Mouse (Mus musculus) gastrocnemius, postnatal 14 days (tissue): Measurements from ENCODE around the gene Fam178b. TPM values are rescaled to one million over a fixed set of nuclear protein-coding genes. Genes with fewer than 3 reads are reported as not detected.
"Not testable (repeated sequence)": the region's sequence is repeated elsewhere in the genome, so short reads cannot be mapped to it uniquely, and the experiment has no call there.

Experiments used
- DNase-seq: peaks from one replicate; pipeline ENCODE4 v3.0.0; 2021; ENCODE audit warnings: mixed read lengths
- intact Hi-C: fragments of 180-260 bp; cut with DNase I; formaldehyde crosslinking; loops from one replicate; pipeline ENCODE4 v1.15.1; 2025; ENCODE audit warnings: low total_unique reads
- total RNA-seq, 2 experiments: library from RNA; stranded (reverse); gene quantifications; 2 replicates each; pipeline ENCODE4 v1.2.3; 2021

Gene Fam178b
- total RNA-seq, 2 experiments from 2014 or later, result 0.91 to 4.2 TPM

GRCm38 (mm10) chr1:36680893-36681292, 2.1 kb downstream of the Fam178b start:
- intact Hi-C loops, result loop anchor here (5.0 kb wide), 2 partner anchors 39 to 134 kb away; partner anchors contain the start of gene Ankrd39
- DNase-seq, result no peak

- intact Hi-C loops, result no loop called here
- DNase-seq, result no peak
These were observed 8.0 kb downstream of the Fam178b start for GRCm38 (mm10) chr1:36674936-36675335.

- DNase-seq, result no peak
- intact Hi-C loops, result no loop called here
These were observed 10.2 kb downstream of the Fam178b start for GRCm38 (mm10) chr1:36672648-36673350.

DNA sequence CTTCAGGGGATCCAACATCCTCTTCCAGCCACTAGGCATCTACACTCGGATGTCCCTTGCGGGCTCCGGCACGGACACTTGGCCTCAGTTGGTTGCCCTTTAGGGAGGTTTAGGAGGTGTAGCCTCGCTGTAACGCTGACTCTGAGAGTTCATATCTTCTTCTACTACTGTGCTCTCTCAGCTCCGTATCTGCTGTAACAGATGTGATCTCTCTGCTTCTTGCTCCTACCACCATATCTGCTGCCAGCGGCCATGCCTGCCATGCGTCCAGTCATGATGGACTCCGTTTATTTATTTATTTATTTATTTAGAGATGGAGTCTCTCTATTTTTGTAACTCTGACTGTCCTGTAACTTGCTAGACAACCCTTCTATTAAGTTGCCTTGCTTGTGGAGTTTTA, 11.7 kb downstream of the Fam178b start:
- no peak for DNase-seq
- intact Hi-C loops, result no loop called here

GRCm38 (mm10) chr1:36670256-36670655, 12.7 kb downstream of the Fam178b start:
- DNase-seq, result no peak
- intact Hi-C loops, result no loop called here

DNA sequence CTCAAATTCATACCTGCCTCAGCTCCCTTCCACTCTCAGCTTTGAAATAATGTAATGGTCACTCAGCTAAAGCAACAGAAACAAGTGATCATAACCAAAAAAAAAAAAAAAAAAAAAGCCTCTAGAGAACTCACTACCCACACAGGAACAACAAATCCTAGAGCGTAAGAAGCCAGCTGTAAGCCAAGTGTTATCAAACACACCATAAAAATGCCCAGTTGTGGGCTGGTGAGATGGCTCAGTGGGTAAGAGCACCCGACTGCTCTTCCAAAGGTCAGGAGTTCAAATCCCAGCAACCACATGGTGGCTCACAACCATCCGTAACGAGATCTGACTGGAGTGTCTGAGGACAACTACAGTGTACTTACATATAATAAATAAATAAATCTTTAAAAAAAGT, 15.0 kb downstream of the Fam178b start:
- DNase-seq, intact Hi-C loops: not testable (repeated sequence)

GRCm38 (mm10) chr1:36665934-36666333, 17.0 kb downstream of the Fam178b start:
- intact Hi-C loops, result no loop called here
- no peak for DNase-seq

DNA sequence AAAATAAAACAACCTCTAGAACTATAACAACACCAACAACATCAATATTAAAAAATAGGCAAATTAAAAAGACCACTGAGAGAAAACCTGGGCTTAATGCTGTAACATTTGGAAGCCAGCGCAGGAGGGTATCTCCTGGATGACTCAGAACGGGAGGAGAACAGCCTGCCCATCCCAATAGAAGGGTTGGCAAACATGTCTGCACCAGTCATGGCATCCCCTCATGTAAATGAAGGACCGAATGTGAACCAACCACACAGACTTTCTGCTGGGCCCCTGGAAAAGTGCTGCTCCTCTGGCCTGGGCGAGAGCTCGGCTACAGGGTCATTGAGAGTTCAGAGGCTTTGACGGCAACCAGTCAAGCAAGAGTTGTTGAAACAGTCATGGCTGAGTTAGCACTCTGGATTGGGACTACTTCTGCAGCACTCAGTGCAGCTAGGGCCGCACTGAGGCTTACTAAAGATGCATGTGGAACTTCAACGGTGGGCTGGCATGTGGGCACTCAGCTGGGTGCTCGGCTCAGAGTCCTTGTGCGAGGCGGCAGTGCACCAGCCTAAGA, 17.7 kb downstream of the Fam178b start:
- DNase-seq, result no peak
- intact Hi-C loops, result no loop called here

GRCm38 (mm10) chr1:36664457-36664856, 18.5 kb downstream of the Fam178b start:
- no peak for DNase-seq
- intact Hi-C loops, result no loop called here

- intact Hi-C loops, result no loop called here
- no peak for DNase-seq
These were observed 24.2 kb downstream of the Fam178b start for GRCm38 (mm10) chr1:36658621-36659399.

- intact Hi-C loops, result no loop called here
These were observed 25.1 kb downstream of the Fam178b start for GRCm38 (mm10) chr1:36657658-36658415.

DNA sequence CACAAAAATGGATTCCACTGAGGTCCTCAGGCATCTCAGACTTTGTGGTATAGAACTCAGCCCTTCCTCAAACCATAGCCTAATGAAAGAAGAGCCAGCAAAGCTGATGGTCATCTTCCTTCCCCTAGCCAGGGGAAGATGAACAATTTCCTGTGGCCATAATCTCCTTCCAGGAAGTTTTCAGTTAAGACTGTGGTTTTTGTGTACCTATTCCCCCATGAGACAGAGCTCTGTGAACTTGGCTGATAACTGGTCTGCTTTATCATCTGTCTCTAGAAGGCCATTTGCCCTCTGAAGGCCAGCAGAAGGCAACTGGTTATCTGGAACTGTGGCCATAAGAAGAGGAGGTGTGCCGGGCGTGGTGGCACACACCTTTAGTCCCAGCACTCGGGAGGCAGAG, 26.8 kb downstream of the Fam178b start:
- intact Hi-C loops, result no loop called here
- no peak for DNase-seq

More at GRCm38 (mm10) chr1:36657658-36658415, 25.1 kb downstream of the Fam178b start:
- DNase-seq, result no peak

GRCm38 (mm10) chr1:36655039-36655438, 27.9 kb downstream of the Fam178b start:
- intact Hi-C loops, result no loop called here
- DNase-seq, result no peak

DNA sequence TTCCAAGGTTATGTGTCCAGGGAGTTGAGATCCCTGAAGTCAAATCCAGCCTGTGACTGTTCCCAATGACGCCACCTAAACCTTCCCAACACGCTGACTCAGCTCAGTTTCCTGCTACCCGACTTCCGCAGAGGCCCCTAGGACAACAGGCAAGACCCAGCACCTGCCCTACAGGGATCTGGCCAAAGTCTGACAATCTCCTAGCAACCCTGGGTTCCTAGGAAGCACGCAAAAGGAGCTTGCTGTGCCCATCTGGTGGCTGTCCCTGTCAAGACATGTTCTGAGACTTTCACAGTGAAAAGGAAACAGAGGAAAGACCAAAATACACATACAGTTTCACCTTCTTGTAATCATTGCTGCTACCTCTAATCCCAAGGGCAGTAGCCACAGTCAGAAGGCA, 35.4 kb downstream of the Fam178b start:
- DNase-seq, result no peak
- intact Hi-C loops, result no loop called here

DNA sequence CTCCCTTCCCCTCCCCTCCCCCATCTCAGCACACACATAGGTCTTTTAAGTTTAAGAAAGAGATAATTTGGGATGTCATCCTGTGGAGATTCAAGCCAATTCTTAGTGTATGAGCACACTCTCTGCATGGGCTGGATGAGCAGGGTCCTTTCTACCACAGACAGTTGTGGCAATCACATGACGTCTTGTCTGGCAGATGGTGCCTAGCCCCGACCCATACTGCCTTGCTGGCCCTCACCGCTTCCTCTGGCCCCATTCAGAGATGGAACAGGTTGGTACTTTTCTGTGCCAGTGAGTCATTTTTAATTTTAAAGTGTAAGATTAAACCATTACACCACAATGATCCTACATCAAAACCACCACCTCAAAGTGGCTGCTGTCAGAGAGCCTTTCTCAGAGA, 36.7 kb downstream of the Fam178b start:
- intact Hi-C loops, result no loop called here

DNA sequence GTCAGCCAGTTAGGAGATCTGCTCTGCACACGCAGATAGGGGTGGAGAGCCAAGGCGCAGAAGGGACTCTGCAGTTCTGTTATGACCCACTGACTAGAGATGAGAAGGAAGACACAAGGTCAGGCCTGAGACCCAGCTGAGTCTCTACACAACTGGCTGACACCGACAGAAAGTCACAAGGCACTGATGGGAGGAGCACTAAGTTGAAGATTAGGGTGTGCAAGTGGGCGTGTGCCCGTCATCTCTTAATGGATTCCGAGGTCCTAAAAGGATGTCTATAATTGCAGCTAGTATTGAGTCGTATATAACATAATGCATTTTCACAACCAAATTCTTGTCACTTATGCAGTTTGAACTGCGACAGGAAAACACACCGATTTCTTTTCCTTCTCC, 38.4 kb downstream of the Fam178b start:
- intact Hi-C loops, result loop anchor here (5.0 kb wide), 1 partner anchor 38 kb away; the partner anchor contains the start of gene Fam178b
- DNase-seq, result no peak

More for the DNA sequence above, 36.7 kb downstream of the Fam178b start:
- no peak for DNase-seq

DNA sequence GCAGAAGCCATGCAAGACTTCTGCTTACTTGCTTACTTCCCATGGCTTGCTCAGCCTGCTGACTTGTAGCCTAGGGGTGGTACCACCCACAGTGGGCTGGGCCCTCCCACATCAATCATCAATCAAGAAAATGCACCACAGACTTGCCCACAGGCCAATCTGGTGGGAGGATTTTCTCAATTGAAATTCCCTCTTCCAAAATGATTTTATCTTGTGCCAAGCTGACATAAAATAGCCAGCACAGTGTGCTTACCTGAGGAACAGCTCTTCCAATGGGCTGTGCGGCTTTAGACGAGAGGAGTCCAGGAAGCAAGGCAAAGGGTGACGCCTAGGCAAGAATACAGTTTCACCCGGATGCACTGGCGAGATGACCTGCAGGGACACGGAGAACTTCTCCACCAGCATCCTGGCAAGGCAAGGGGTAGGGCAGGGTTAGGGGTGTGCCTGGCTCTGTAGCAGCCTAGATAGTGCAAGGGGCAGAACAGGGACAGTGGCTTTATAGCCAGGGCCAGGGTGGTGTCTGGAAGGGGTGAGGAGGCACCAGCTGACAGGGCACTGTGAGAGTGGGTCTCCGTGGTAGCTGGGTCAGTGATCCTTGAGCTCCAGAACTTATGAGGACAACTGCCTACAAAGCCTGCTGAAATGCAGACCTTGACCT, 38.9 kb downstream of the Fam178b start:
- intact Hi-C loops, result loop anchor here (5.0 kb wide), 1 partner anchor 38 kb away; the partner anchor contains the start of gene Fam178b
- no peak for DNase-seq

- DNase-seq, result no peak
- intact Hi-C loops, result no loop called here
These were observed 47.0 kb downstream of the Fam178b start for GRCm38 (mm10) chr1:36635826-36636485.

DNA sequence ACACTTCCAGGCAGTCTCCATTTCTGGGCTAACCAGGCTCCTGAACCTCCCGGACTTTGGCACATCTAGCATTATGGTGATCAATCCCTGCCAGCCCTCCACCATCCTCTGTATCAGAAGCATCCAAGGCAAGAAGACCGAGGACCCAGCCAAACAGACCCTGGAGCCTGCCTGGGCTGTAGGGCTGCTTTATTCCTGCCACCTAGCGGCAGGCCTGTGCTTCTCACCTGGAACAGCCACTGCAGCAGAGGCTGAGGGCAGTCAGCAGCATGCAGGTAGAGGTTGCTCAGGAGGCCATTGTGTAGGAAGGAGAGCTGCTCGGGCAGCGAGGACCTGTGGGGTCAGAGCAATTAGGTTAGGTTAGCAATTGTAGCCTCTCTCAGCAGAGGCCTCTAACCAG, 48.0 kb downstream of the Fam178b start:
- intact Hi-C loops, result loop anchor here (5.0 kb wide), 1 partner anchor 83 kb away; no protein-coding TSS in a partner anchor

More for the DNA sequence above, 48.0 kb downstream of the Fam178b start:
- peak; percentile 65 for DNase-seq
